Mouse (Mus musculus) hindbrain, embryonic 13.5 days (tissue): ENCODE measurements at regions not wholly inside any gene's neighbourhood (a gene's known extent, or its start where the extent isn't known, plus 50 kb on each side); places are given as distances from the start of the nearest gene placed in this dataset.

ENCODE experiments used
- ATAC-seq: fragments of 200-750 bp; cut with Nextera tagmentation; 2 replicates; pipeline ENCODE4 v1.8.0; 2017; ENCODE audit warnings: moderate TSS enrichment; ENCODE audit not compliant: low FRiP score
- H3K27ac ChIP-seq: fragments of 300-500 bp; sonication (generic); 2 replicates; pipeline ENCODE4 v1.5.1; 2015; ENCODE audit warnings: inconsistent platforms, mild to moderate bottlenecking, moderate library complexity
- H3K27me3 ChIP-seq: fragments of 300-500 bp; sonication (generic); 2 replicates; pipeline ENCODE4 v1.6.1; 2015; ENCODE audit warnings: mild to moderate bottlenecking, inconsistent platforms
- H3K36me3 ChIP-seq: fragments of 300-500 bp; sonication (generic); 2 replicates; pipeline ENCODE4 v1.6.1; 2015; ENCODE audit warnings: mild to moderate bottlenecking, inconsistent platforms
- H3K4me1 ChIP-seq: fragments of 300-500 bp; sonication (generic); replicated peaks from 2 replicates; pipeline ENCODE4 v1.6.1; 2015; ENCODE audit warnings: inconsistent platforms
- H3K4me2 ChIP-seq: fragments of 300-500 bp; sonication (generic); 2 replicates; pipeline ENCODE4 v1.6.1; 2015; ENCODE audit warnings: inconsistent platforms, mild to moderate bottlenecking, moderate library complexity
- H3K4me3 ChIP-seq: fragments of 300-500 bp; sonication (generic); 2 replicates; pipeline ENCODE4 v1.5.1; 2015; ENCODE audit warnings: mild to moderate bottlenecking, inconsistent platforms
- H3K9ac ChIP-seq: fragments of 300-500 bp; sonication (generic); 2 replicates; pipeline ENCODE4 v1.6.1; 2015; ENCODE audit warnings: mild to moderate bottlenecking, inconsistent platforms
- H3K9me3 ChIP-seq: fragments of 300-500 bp; sonication (generic); 2 replicates; pipeline ENCODE4 v1.6.1; 2016; ENCODE audit warnings: inconsistent platforms
- WGBS: fragments of 180-500 bp; shearing (Covaris S2); methylation state at CpG from one replicate; pipeline ENCODE4 v1.1.7; 2015; 5-methylcytosine and 5-hydroxymethylcytosine counted together

DNA sequence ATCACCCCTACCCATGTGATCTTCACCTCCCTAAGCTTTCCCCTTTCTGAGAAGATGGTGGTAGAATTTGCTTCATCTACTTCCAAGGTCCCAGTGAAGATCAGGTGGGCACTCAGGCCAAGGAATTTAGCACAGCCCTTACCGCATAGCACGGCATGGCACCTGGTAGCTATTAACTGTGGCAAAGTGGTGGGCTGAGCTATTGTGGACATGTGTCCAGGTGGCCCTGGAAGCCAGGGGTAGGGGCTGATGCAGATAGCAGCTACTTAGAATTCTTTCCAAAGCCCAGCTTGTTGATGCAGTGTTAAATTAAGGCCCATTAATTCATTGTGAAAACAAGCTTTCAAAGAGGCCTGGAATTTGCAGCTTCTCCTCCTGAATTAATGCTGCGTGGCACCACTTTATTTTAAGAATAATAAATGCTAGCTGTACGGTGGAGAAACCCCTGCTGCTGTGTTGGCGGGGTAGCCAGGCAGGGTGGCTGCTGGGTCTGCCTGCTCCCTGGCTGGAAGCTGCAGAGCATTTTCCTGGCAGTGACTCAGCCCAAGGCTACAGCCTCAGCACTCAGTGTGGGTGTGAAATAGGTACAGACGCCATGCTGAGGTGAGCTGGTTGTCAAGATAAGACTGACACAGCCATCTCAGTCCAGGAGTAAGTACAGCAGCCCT lies 208.4 kb upstream of the Wscd1 start:
- Histone ChIP-seq H3K4me3 (no peak overlapping the region), H3K27ac (0 out of 2 replicates have a peak overlapping the region, but pooled peaks have one; percentile 2), H3K9ac (no peak overlapping the region), H3K4me1 (peaks cover 7% of the 10 kb centered on the region; the same call in 1 of the 2 replicates), H3K9me3 (0 out of 2 replicates have a peak, but pooled peaks cover 5% of the 10 kb centered on the region), H3K36me3 (no peaks in the 10 kb centered on the region), H3K27me3 (no peaks in the 10 kb centered on the region), H3K4me2 (no peak overlapping the region)
- no peak for ATAC-seq
- WGBS: 45% methylated on average over 6 of the region's 6 CpGs

DNA sequence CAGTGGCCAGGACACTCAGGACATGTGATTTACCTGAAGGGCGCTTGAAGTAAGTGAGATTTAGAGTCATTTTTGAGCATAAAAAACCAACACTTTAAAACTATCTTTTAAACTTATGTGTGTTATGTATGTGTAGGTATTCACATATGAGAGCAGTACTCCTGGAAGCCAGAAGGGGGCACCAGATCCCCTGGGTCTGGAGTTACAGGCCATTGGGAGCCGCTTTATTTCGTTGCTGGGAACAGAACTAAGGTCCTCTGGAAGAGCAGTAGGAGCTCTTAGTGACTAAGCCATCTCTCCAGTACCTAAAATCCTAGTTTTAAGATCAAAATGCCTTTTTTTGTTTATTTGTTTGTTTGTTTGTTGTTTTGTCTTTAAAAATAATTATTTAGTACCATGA lies 192.3 kb upstream of the Wscd1 start:
- WGBS: 91% methylated on average over 3 of the region's 3 CpGs
- Histone ChIP-seq H3K4me2 (no peak overlapping the region), H3K4me1 (peaks cover 3% of the 10 kb centered on the region; the same call in 1 of the 2 replicates), H3K27me3 (no peaks in the 10 kb centered on the region), H3K27ac (no peak overlapping the region), H3K9ac (no peak overlapping the region), H3K9me3 (no peaks in the 10 kb centered on the region), H3K4me3 (no peak overlapping the region), H3K36me3 (no peaks in the 10 kb centered on the region)
- ATAC-seq: no peak

- no peak overlapping the region for H3K27ac ChIP-seq
- no peaks in the 10 kb centered on the region for H3K4me1 ChIP-seq
- no peak overlapping the region for H3K4me2 ChIP-seq
- ATAC-seq: no peak
- no peak overlapping the region for H3K4me3 ChIP-seq
- no peak overlapping the region for H3K9ac ChIP-seq
- H3K27me3 ChIP-seq: no peaks in the 10 kb centered on the region
- no peaks in the 10 kb centered on the region for H3K36me3 ChIP-seq
- H3K9me3 ChIP-seq: no peaks in the 10 kb centered on the region
Observed at GRCm38 (mm10) chr11:71564831-71565230, 184.9 kb upstream of the Wscd1 start.

DNA sequence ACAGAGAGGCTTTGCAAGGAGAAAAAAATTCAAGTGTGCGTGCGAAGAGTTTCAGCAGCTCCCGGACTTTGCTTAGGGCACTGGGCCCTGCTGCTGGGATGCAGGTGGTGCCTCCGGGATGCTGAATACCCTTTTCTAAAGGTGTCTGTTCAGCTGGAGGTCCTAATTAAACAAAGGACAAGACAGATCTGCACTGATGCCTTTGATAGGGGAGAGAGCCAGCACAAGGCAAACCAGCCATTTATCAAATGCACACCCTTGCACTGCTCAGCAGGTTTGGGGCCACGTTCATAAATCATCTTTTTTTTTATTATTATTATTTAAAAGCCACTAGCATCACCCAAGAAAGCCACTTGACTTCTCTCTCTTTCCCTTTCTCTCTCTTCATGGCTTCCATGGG lies 172.9 kb upstream of the Wscd1 start:
- ATAC-seq: no peak
- Histone ChIP-seq H3K4me3 (no peak overlapping the region), H3K4me1 (peaks cover 13% of the 10 kb centered on the region), H3K27ac (no peak overlapping the region), H3K9me3 (no peaks in the 10 kb centered on the region), H3K27me3 (no peaks in the 10 kb centered on the region), H3K9ac (no peak overlapping the region), H3K36me3 (no peaks in the 10 kb centered on the region), H3K4me2 (no peak overlapping the region)
- WGBS: 42% methylated on average over 5 of the region's 5 CpGs

GRCm38 (mm10) chr11:71581775-71582174 lies 167.9 kb upstream of the Wscd1 start:
- no peak for ATAC-seq

DNA sequence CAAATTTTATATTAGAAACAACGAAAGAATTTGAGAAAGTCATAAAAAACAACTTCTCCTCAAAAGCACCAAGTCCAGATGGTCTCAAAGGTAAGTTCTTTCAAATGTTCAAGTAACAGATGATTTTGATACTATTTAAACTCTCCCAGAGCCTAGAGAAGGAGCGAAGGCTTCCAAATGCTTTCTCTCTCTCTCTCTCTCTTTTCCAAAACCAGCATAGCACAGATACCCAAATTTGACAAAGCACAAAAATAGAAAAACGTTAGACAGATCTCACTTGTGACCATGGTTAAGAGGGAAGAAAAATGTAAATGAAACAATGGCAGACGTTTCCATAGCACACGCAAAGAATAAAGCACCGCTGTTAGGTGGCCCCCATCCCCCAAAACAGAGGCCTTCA lies 158.7 kb upstream of the Wscd1 start:
- Histone ChIP-seq H3K9ac (no peak overlapping the region), H3K4me3 (no peak overlapping the region), H3K4me2 (no peak overlapping the region), H3K4me1 (peaks cover 12% of the 10 kb centered on the region; the same call in 1 of the 2 replicates), H3K27me3 (no peaks in the 10 kb centered on the region), H3K27ac (no peak overlapping the region), H3K36me3 (no peaks in the 10 kb centered on the region), H3K9me3 (no peaks in the 10 kb centered on the region)
- 89% methylated on average over 6 of the region's 6 CpGs for WGBS
- no peak for ATAC-seq

More at GRCm38 (mm10) chr11:71581775-71582174, 167.9 kb upstream of the Wscd1 start:
- H3K36me3 ChIP-seq: no peaks in the 10 kb centered on the region
- H3K4me3 ChIP-seq: no peak overlapping the region
- no peaks in the 10 kb centered on the region for H3K27me3 ChIP-seq
- H3K9me3 ChIP-seq: no peaks in the 10 kb centered on the region
- H3K9ac ChIP-seq: no peak overlapping the region
- H3K4me2 ChIP-seq: no peak overlapping the region
- peaks cover 4% of the 10 kb centered on the region; the same call in 1 of the 2 replicates for H3K4me1 ChIP-seq
- H3K27ac ChIP-seq: no peak overlapping the region
- 28% methylated on average over 2 of the region's 2 CpGs for WGBS

- no peak overlapping the region for H3K9ac ChIP-seq
- WGBS: 50% methylated on average over 6 of the region's 6 CpGs
- no peak overlapping the region for H3K4me3 ChIP-seq
- no peaks in the 10 kb centered on the region for H3K9me3 ChIP-seq
- H3K4me1 ChIP-seq: peaks cover 12% of the 10 kb centered on the region; the same call in 1 of the 2 replicates
- H3K27me3 ChIP-seq: no peaks in the 10 kb centered on the region
- no peak for ATAC-seq
- H3K27ac ChIP-seq: no peak overlapping the region
- H3K36me3 ChIP-seq: no peaks in the 10 kb centered on the region
- H3K4me2 ChIP-seq: no peak overlapping the region
Observed at GRCm38 (mm10) chr11:71594250-71594847, 155.4 kb upstream of the Wscd1 start.

GRCm38 (mm10) chr11:71597709-71598108 lies 152.0 kb upstream of the Wscd1 start:
- no peak overlapping the region for H3K27ac ChIP-seq
- 96% methylated on average over 1 of the region's 1 CpGs for WGBS
- no peak for ATAC-seq
- H3K9me3 ChIP-seq: no peaks in the 10 kb centered on the region
- no peak overlapping the region for H3K4me2 ChIP-seq
- H3K9ac ChIP-seq: no peak overlapping the region
- no peak overlapping the region for H3K4me3 ChIP-seq
- no peaks in the 10 kb centered on the region for H3K27me3 ChIP-seq
- H3K4me1 ChIP-seq: peaks cover 23% of the 10 kb centered on the region
- no peaks in the 10 kb centered on the region for H3K36me3 ChIP-seq

DNA sequence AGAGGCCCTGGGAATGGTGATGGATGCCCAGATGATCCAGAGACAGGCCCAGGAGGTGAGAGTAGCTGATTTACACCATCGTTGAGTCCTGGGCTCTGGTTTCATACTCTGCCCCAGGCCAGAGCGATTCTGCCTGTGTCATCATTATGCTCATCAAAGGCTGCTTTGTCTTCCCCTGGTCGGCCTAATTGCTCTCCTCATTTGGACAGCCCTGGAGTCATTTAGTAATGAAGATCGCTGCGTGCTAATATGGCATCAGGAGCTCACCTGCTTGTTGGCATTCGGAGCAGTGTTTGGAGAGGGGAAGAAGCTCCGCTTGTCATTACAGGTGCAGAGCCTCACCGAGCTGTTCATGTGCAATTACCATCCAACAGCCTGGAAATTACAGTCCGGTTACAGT lies 138.9 kb upstream of the Wscd1 start:
- H3K36me3 ChIP-seq: no peaks in the 10 kb centered on the region
- H3K9me3 ChIP-seq: no peaks in the 10 kb centered on the region
- H3K4me3 ChIP-seq: no peak overlapping the region
- H3K27ac ChIP-seq: peak overlapping the region; percentile 10
- H3K4me1 ChIP-seq: peaks cover 5% of the 10 kb centered on the region
- ATAC-seq: peak; percentile 49; the same call in 1 of the 2 replicates
- H3K4me2 ChIP-seq: no peak overlapping the region
- H3K27me3 ChIP-seq: no peaks in the 10 kb centered on the region
- H3K9ac ChIP-seq: no peak overlapping the region
- 51% methylated on average over 9 of the region's 9 CpGs for WGBS

- Histone ChIP-seq H3K9me3 (no peaks in the 10 kb centered on the region), H3K36me3 (no peaks in the 10 kb centered on the region), H3K27ac (no peak overlapping the region), H3K4me2 (no peak overlapping the region), H3K27me3 (no peaks in the 10 kb centered on the region), H3K9ac (no peak overlapping the region), H3K4me3 (no peak overlapping the region), H3K4me1 (peaks cover 5% of the 10 kb centered on the region)
- no peak for ATAC-seq
- 84% methylated on average over 5 of the region's 5 CpGs for WGBS
Observed at GRCm38 (mm10) chr11:71615526-71615925, 134.2 kb upstream of the Wscd1 start.

- Histone ChIP-seq H3K4me2 (no peak overlapping the region), H3K36me3 (no peaks in the 10 kb centered on the region), H3K9me3 (0 out of 2 replicates have a peak, but pooled peaks cover 2% of the 10 kb centered on the region), H3K4me3 (no peak overlapping the region), H3K27ac (no peak overlapping the region), H3K4me1 (no peaks in the 10 kb centered on the region), H3K9ac (no peak overlapping the region), H3K27me3 (no peaks in the 10 kb centered on the region)
- ATAC-seq: no peak
- WGBS: 81% methylated on average over 5 of the region's 5 CpGs
Observed at GRCm38 (mm10) chr11:71625501-71626191, 124.1 kb upstream of the Wscd1 start.

DNA sequence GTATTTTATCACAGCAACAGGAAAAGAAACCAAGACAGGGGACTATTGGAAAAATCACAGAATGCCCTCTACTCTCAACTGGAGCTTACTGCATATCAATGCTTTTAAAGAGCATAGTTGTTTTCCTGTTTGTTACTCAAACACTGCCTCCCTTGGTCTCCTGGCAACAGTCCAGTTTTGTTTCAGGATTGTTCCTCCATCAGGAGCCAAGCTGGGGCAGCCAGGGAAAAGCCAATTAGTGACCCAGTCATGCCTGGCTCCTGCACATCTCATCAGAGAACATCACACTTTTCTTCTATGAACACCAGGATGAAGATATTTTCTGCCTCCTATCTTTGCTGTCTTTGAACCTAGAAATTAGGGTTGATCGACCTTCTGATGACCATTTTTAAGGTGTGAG lies 113.6 kb upstream of the Wscd1 start:
- no peak overlapping the region for H3K27ac ChIP-seq
- no peaks in the 10 kb centered on the region for H3K9me3 ChIP-seq
- H3K4me1 ChIP-seq: peaks cover 17% of the 10 kb centered on the region
- no peak overlapping the region for H3K4me2 ChIP-seq
- WGBS: 73% methylated on average over 1 of the region's 1 CpGs
- no peaks in the 10 kb centered on the region for H3K36me3 ChIP-seq
- H3K9ac ChIP-seq: no peak overlapping the region
- no peak for ATAC-seq
- no peak overlapping the region for H3K4me3 ChIP-seq
- no peaks in the 10 kb centered on the region for H3K27me3 ChIP-seq
